Mouse (Mus musculus): ENCODE data around the gene Rad51c. TPM values are rescaled to one million over a fixed set of nuclear protein-coding genes. Genes with fewer than 3 reads are reported as not detected.

The Rad51c gene
- polyA plus RNA-seq, 1 experiment from 2014 or later: 9.5 TPM

GRCm38 (mm10) chr11:87358331-87359261 lies 46.2 kb downstream of the Rad51c start, which contains the start of gene Ppm1e:
Gene Ppm1e, minus strand, starts transcription at chr11:87359023.
- H3K27me3 ChIP-seq: peaks cover 8% of the 10 kb centered on the region; the same call in 1 of the 2 replicates
- H3K36me3 ChIP-seq: no peaks in the 10 kb centered on the region
- peaks cover 14% of the 10 kb centered on the region for H3K4me1 ChIP-seq (replicated peaks)
- WGBS: under 1% methylated on average over 101 of the region's 104 CpGs
- peak within 1 kb of the TSS; percentile 65 for H3K4me3 ChIP-seq
- no peaks in the 10 kb centered on the region for H3K9me3 ChIP-seq (replicated peaks)
- H3K27ac ChIP-seq: peak within 1 kb of the TSS; percentile 48
- peak within 1 kb of the TSS; percentile 65 for H3K9ac ChIP-seq
- ATAC-seq (replicated peaks; ENCODE audit: insufficient number of reproducible peaks, insufficient read depth, low FRiP score, low read depth): peak; percentile 94
- H3K4me2 ChIP-seq: peak within 1 kb of the TSS; percentile 77

- Histone ChIP-seq H3K9me3 (replicated peaks) (no peaks in the 10 kb centered on the region), H3K27ac (peak overlapping the region; percentile 48; the same call in 1 of the 2 replicates), H3K4me1 (replicated peaks) (peaks cover 14% of the 10 kb centered on the region), H3K36me3 (no peaks in the 10 kb centered on the region), H3K4me2 (peak overlapping the region; percentile 77), H3K9ac (peak overlapping the region; percentile 65), H3K27me3 (peaks cover 8% of the 10 kb centered on the region; the same call in 1 of the 2 replicates), H3K4me3 (peak overlapping the region; percentile 65)
- no peak for ATAC-seq (replicated peaks; ENCODE audit: insufficient number of reproducible peaks, insufficient read depth, low FRiP score, low read depth)
- 6% methylated on average over 31 of the region's 31 CpGs for WGBS
These were observed 47.1 kb downstream of the Rad51c start for GRCm38 (mm10) chr11:87357317-87358300.

- no peaks in the 10 kb centered on the region for H3K9me3 ChIP-seq (replicated peaks)
- no peak for ATAC-seq (replicated peaks; ENCODE audit: insufficient number of reproducible peaks, insufficient read depth, low FRiP score, low read depth)
- 0 out of 2 replicates have a peak, but pooled peaks cover 3% of the 10 kb centered on the region for H3K27me3 ChIP-seq
- H3K4me1 ChIP-seq (replicated peaks): peaks cover 14% of the 10 kb centered on the region
- H3K36me3 ChIP-seq: no peaks in the 10 kb centered on the region
- no peak overlapping the region for H3K4me2 ChIP-seq
- no peak overlapping the region for H3K27ac ChIP-seq
- 90% methylated on average over 1 of the region's 1 CpGs for WGBS
- H3K4me3 ChIP-seq: no peak overlapping the region
- H3K9ac ChIP-seq: no peak overlapping the region
These were observed 49.9 kb downstream of the Rad51c start for GRCm38 (mm10) chr11:87354861-87355260.

GRCm38 (mm10) chr11:87353646-87354170 lies 51.0 kb downstream of the Rad51c start:
- ATAC-seq (replicated peaks; ENCODE audit: insufficient number of reproducible peaks, insufficient read depth, low FRiP score, low read depth): no peak
- no peak overlapping the region for H3K4me3 ChIP-seq
- no peak overlapping the region for H3K4me2 ChIP-seq
- H3K9ac ChIP-seq: no peak overlapping the region
- H3K27me3 ChIP-seq: no peaks in the 10 kb centered on the region
- H3K27ac ChIP-seq: no peak overlapping the region
- 80% methylated on average over 7 of the region's 7 CpGs for WGBS
- H3K4me1 ChIP-seq (replicated peaks): peaks cover 8% of the 10 kb centered on the region
- no peaks in the 10 kb centered on the region for H3K36me3 ChIP-seq
- no peaks in the 10 kb centered on the region for H3K9me3 ChIP-seq (replicated peaks)

Other genes with a start within 250 kb of the Rad51c start
- gene Ppm1e, start 45.9 kb downstream of the Rad51c start, polyA plus RNA-seq (2015; fragmentation: Nextera tagmentation; extraction: Ambion mirVana): 5.3 and 6.2 TPM in 2 replicates
- 0.24 and 0.27 TPM in 2 replicates for gene Tex14, start 111 bp upstream of the Rad51c start, polyA plus RNA-seq (2015; fragmentation: Nextera tagmentation; extraction: Ambion mirVana)
- gene Gm11492, start 161.7 kb upstream of the Rad51c start, polyA plus RNA-seq (2015; fragmentation: Nextera tagmentation; extraction: Ambion mirVana): not detected in 2 replicates
- gene Sept4, start 163.9 kb upstream of the Rad51c start, polyA plus RNA-seq (2015; fragmentation: Nextera tagmentation; extraction: Ambion mirVana): 23.8 and 25.6 TPM in 2 replicates
- 13.1 and 18.4 TPM in 2 replicates for gene Mtmr4, start 187.2 kb upstream of the Rad51c start, polyA plus RNA-seq (2015; fragmentation: Nextera tagmentation; extraction: Ambion mirVana)
- 0.08 and 0.09 TPM in 2 replicates for gene Hsf5, start 212.2 kb upstream of the Rad51c start, polyA plus RNA-seq (2015; fragmentation: Nextera tagmentation; extraction: Ambion mirVana)

Measured in heart, embryonic 15.5 days (tissue).